Mouse (Mus musculus) stomach, postnatal 0 days (tissue): ENCODE measurements around the gene Gdf7.

Experiments
- CTCF ChIP-seq: IDR thresholded peaks from 2 replicates; pipeline ENCODE4 v1.5.1; 2016; ENCODE audit warnings: antibody characterized with exemption, low read depth, mild to moderate bottlenecking, moderate library complexity
- EP300 ChIP-seq: optimal IDR thresholded peaks from 2 replicates; pipeline ENCODE3; 2016; ENCODE audit warnings: antibody characterized with exemption

GRCm38 (mm10) chr12:8348733-8349513 is 47.2 kb upstream of the Gdf7 start:
- TF ChIP-seq CTCF = no peak
- TF ChIP-seq EP300 = no peak
